Mouse (Mus musculus) adrenal gland, adult 10 weeks (tissue): Measurements from ENCODE around the gene Cadps. TPM values are rescaled to one million over a fixed set of nuclear protein-coding genes. Genes with fewer than 3 reads are reported as not detected.

Source experiments
- polyA plus RNA-seq: library from polyadenylated mRNA; stranded (reverse); fragments of 350-450 nt; fragmentation: Illumina TruSeq; extraction: RNeasy Lipid Tissue Mini Kit (QIAGEN cat#74804); gene quantifications from one replicate; pipeline ENCODE4 v1.2.3, GENCODE M21; 2014; ENCODE audit warnings: low read depth, low replicate concordance

The Cadps gene
- 14.2 TPM for polyA plus RNA-seq

GRCm38 (mm10) chr14:12822491-12823219 lies at the start of gene Cadps:
TSS of gene Cadps (minus strand) at chr14:12823079.

GRCm38 (mm10) chr14:12348089-12348488 lies 474.8 kb downstream of the Cadps start, which contains the start of gene Fezf2:
TSS of gene Fezf2 (minus strand) at chr14:12348189.

